Mouse (Mus musculus): ENCODE measurements around the gene Kcnc1. TPM values are rescaled to one million over a fixed set of nuclear protein-coding genes. Genes with fewer than 3 reads are reported as not detected.

Kcnc1 gene
- polyA plus RNA-seq, 1 experiment from 2014 or later: 0.24 TPM

GRCm38 (mm10) chr7:46471054-46471737, 74.9 kb downstream of the Kcnc1 start:
- peaks cover 12% of the 10 kb centered on the region for H3K4me1 ChIP-seq
- DNase-seq (ENCODE audit: extremely low spot score, low spot score): no peak
- no peak overlapping the region for H3K27ac ChIP-seq
- no peak overlapping the region for H3K4me3 ChIP-seq
- WGBS: 67% methylated on average over 7 of the region's 7 CpGs
- H3K27me3 ChIP-seq (ENCODE audit: poor library complexity, severe bottlenecking): no peaks in the 10 kb centered on the region
- H3K9me3 ChIP-seq: no peaks in the 10 kb centered on the region
- H3K36me3 ChIP-seq (replicated peaks): no peaks in the 10 kb centered on the region

GRCm38 (mm10) chr7:46473141-46473540, 76.8 kb downstream of the Kcnc1 start:
- no peak overlapping the region for H3K27ac ChIP-seq
- H3K4me3 ChIP-seq: no peak overlapping the region
- H3K9me3 ChIP-seq: no peaks in the 10 kb centered on the region
- 36% methylated on average over 9 of the region's 9 CpGs for WGBS
- no peaks in the 10 kb centered on the region for H3K27me3 ChIP-seq (ENCODE audit: poor library complexity, severe bottlenecking)
- H3K36me3 ChIP-seq (replicated peaks): no peaks in the 10 kb centered on the region
- peaks cover 12% of the 10 kb centered on the region for H3K4me1 ChIP-seq
- no peak for DNase-seq (ENCODE audit: extremely low spot score, low spot score)

GRCm38 (mm10) chr7:46475464-46475863, 79.2 kb downstream of the Kcnc1 start:
- Histone ChIP-seq H3K27me3 (ENCODE audit: poor library complexity, severe bottlenecking) (no peaks in the 10 kb centered on the region), H3K4me3 (no peak overlapping the region), H3K9me3 (no peaks in the 10 kb centered on the region), H3K36me3 (replicated peaks) (no peaks in the 10 kb centered on the region), H3K27ac (no peak overlapping the region), H3K4me1 (peaks cover 12% of the 10 kb centered on the region)
- DNase-seq (ENCODE audit: extremely low spot score, low spot score): no peak
- 91% methylated on average over 5 of the region's 5 CpGs for WGBS

- H3K9me3 ChIP-seq: no peaks in the 10 kb centered on the region
- no peaks in the 10 kb centered on the region for H3K36me3 ChIP-seq (replicated peaks)
- H3K4me3 ChIP-seq: no peak overlapping the region
- WGBS: 88% methylated on average over 3 of the region's 3 CpGs
- no peak for DNase-seq (ENCODE audit: extremely low spot score, low spot score)
- H3K27me3 ChIP-seq (ENCODE audit: poor library complexity, severe bottlenecking): no peaks in the 10 kb centered on the region
- H3K27ac ChIP-seq: no peak overlapping the region
- H3K4me1 ChIP-seq: peaks cover 9% of the 10 kb centered on the region
These were observed 81.2 kb downstream of the Kcnc1 start for GRCm38 (mm10) chr7:46477456-46477855.

- Histone ChIP-seq H3K4me1 (peaks cover 5% of the 10 kb centered on the region; the same call in 1 of the 2 replicates), H3K36me3 (replicated peaks) (no peaks in the 10 kb centered on the region), H3K27me3 (ENCODE audit: poor library complexity, severe bottlenecking) (no peaks in the 10 kb centered on the region), H3K27ac (no peak overlapping the region), H3K4me3 (no peak overlapping the region), H3K9me3 (no peaks in the 10 kb centered on the region)
- DNase-seq (ENCODE audit: extremely low spot score, low spot score): no peak
- 74% methylated on average over 6 of the region's 6 CpGs for WGBS
These were observed 83.5 kb downstream of the Kcnc1 start for GRCm38 (mm10) chr7:46479793-46480192.

GRCm38 (mm10) chr7:46482099-46482531, 85.8 kb downstream of the Kcnc1 start:
- H3K27ac ChIP-seq: no peak overlapping the region
- no peak for DNase-seq (ENCODE audit: extremely low spot score, low spot score)
- no peaks in the 10 kb centered on the region for H3K27me3 ChIP-seq (ENCODE audit: poor library complexity, severe bottlenecking)
- no peaks in the 10 kb centered on the region for H3K9me3 ChIP-seq
- peaks cover 5% of the 10 kb centered on the region; the same call in 1 of the 2 replicates for H3K4me1 ChIP-seq
- H3K36me3 ChIP-seq (replicated peaks): no peaks in the 10 kb centered on the region
- WGBS: 77% methylated on average over 2 of the region's 2 CpGs
- no peak overlapping the region for H3K4me3 ChIP-seq

- H3K9me3 ChIP-seq: no peaks in the 10 kb centered on the region
- DNase-seq (ENCODE audit: extremely low spot score, low spot score): no peak
- H3K4me3 ChIP-seq: no peak overlapping the region
- no peak overlapping the region for H3K27ac ChIP-seq
- WGBS: 83% methylated on average over 10 of the region's 10 CpGs
- H3K4me1 ChIP-seq: peaks cover 5% of the 10 kb centered on the region; the same call in 1 of the 2 replicates
- no peaks in the 10 kb centered on the region for H3K36me3 ChIP-seq (replicated peaks)
- H3K27me3 ChIP-seq (ENCODE audit: poor library complexity, severe bottlenecking): no peaks in the 10 kb centered on the region
These were observed 86.8 kb downstream of the Kcnc1 start for GRCm38 (mm10) chr7:46483050-46483449.

- no peaks in the 10 kb centered on the region for H3K9me3 ChIP-seq
- 83% methylated on average over 6 of the region's 6 CpGs for WGBS
These were observed 87.9 kb downstream of the Kcnc1 start for GRCm38 (mm10) chr7:46484223-46484622.

GRCm38 (mm10) chr7:46486761-46487160, 90.5 kb downstream of the Kcnc1 start:
- Histone ChIP-seq H3K27me3 (ENCODE audit: poor library complexity, severe bottlenecking) (no peaks in the 10 kb centered on the region), H3K36me3 (replicated peaks) (no peaks in the 10 kb centered on the region), H3K27ac (no peak overlapping the region), H3K9me3 (no peaks in the 10 kb centered on the region), H3K4me1 (peaks cover 5% of the 10 kb centered on the region; the same call in 1 of the 2 replicates), H3K4me3 (no peak overlapping the region)
- WGBS: 89% methylated on average over 5 of the region's 5 CpGs
- no peak for DNase-seq (ENCODE audit: extremely low spot score, low spot score)

More at GRCm38 (mm10) chr7:46484223-46484622, 87.9 kb downstream of the Kcnc1 start:
- no peaks in the 10 kb centered on the region for H3K36me3 ChIP-seq (replicated peaks)
- H3K27ac ChIP-seq: no peak overlapping the region
- DNase-seq (ENCODE audit: extremely low spot score, low spot score): no peak
- H3K4me1 ChIP-seq: peaks cover 5% of the 10 kb centered on the region; the same call in 1 of the 2 replicates
- no peak overlapping the region for H3K4me3 ChIP-seq
- no peaks in the 10 kb centered on the region for H3K27me3 ChIP-seq (ENCODE audit: poor library complexity, severe bottlenecking)

GRCm38 (mm10) chr7:46487354-46487753, 91.1 kb downstream of the Kcnc1 start:
- Histone ChIP-seq H3K4me1 (peaks cover 10% of the 10 kb centered on the region), H3K27ac (no peak overlapping the region), H3K36me3 (replicated peaks) (no peaks in the 10 kb centered on the region), H3K4me3 (no peak overlapping the region), H3K27me3 (ENCODE audit: poor library complexity, severe bottlenecking) (no peaks in the 10 kb centered on the region), H3K9me3 (no peaks in the 10 kb centered on the region)
- no peak for DNase-seq (ENCODE audit: extremely low spot score, low spot score)
- WGBS: 37% methylated on average over 4 of the region's 4 CpGs

Other genes with a start within 250 kb of the Kcnc1 start
- gene Abcc8, start 216.5 kb upstream of the Kcnc1 start, polyA plus RNA-seq (2016; fragmentation: Nextera tagmentation; extraction: Ambion mirVana): 1.5 TPM in 2 replicates
- 3.6 and 4.4 TPM in 2 replicates for gene Ush1c, start 158.0 kb upstream of the Kcnc1 start, polyA plus RNA-seq (2016; fragmentation: Nextera tagmentation; extraction: Ambion mirVana)
- gene Otog, start 155.5 kb upstream of the Kcnc1 start, polyA plus RNA-seq (2016; fragmentation: Nextera tagmentation; extraction: Ambion mirVana): 0.07 TPM in 1 of 2 replicates, not detected in the other
- gene Myod1, start 20.0 kb upstream of the Kcnc1 start, polyA plus RNA-seq (2016; fragmentation: Nextera tagmentation; extraction: Ambion mirVana): not detected in 2 replicates
- gene Sergef, start 243.3 kb downstream of the Kcnc1 start, polyA plus RNA-seq (2016; fragmentation: Nextera tagmentation; extraction: Ambion mirVana): 15.6 and 16.7 TPM in 2 replicates